Mouse (Mus musculus) cerebellum, adult 2 months (tissue): ENCODE results near the gene Dck.

ENCODE experiments used
- CTCF ChIP-seq: fragments of 200-500 bp; IDR thresholded peaks from 2 replicates; pipeline ENCODE4 v1.5.1; 2011; ENCODE audit warnings: low read depth, mild to moderate bottlenecking, control low read depth, low read length, moderate library complexity, borderline replicate concordance; ENCODE audit not compliant: insufficient read depth
- POLR2A ChIP-seq: fragments of 200-500 bp; IDR thresholded peaks from 2 replicates; pipeline ENCODE4 v1.6.1; 2011; ENCODE audit warnings: low read length, control low read depth, borderline replicate concordance; ENCODE audit not compliant: insufficient read depth

DNA sequence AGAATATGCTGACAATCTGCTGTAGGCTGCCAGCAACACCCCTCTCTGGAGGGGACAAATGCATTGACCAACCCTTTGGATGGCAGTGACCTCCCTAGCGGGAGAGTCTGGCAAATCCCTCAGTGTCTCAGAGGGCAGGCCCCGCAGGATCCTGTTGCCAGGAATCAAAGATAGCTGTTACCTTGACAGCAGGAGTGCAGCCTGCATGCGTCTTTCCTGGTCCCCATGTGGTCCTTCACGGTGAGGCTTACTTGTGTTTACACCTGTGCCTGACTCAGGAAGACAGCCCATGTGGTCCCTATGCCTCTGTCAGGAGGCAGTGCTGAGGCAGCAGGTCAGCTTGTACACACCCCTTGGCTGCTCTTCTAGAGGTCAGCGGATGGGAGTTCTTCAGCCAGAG, 41.5 kb downstream of the Dck start:
- TF ChIP-seq CTCF (no peak), POLR2A (no peak)
